Mouse (Mus musculus) heart, embryonic 15.5 days (tissue): ENCODE measurements around the gene Cbx5. TPM values are rescaled to one million over a fixed set of nuclear protein-coding genes. Genes with fewer than 3 reads are reported as not detected.

Source experiments
- ATAC-seq: fragments of 200-750 bp; cut with Nextera tagmentation; replicated peaks from 2 replicates; pipeline ENCODE4 v1.8.0; 2017; ENCODE audit warnings: low read depth, moderate TSS enrichment; ENCODE audit not compliant: insufficient number of reproducible peaks, insufficient read depth, low FRiP score
- H3K27ac ChIP-seq: fragments of 300-500 bp; sonication (generic); 2 replicates; pipeline ENCODE4 v1.5.1; 2015; ENCODE audit warnings: mild to moderate bottlenecking, inconsistent platforms
- H3K27me3 ChIP-seq: fragments of 300-500 bp; sonication (generic); 2 replicates; pipeline ENCODE4 v1.6.1; 2015; ENCODE audit warnings: inconsistent platforms
- H3K36me3 ChIP-seq: fragments of 300-500 bp; sonication (generic); 2 replicates; pipeline ENCODE4 v1.6.1; 2015; ENCODE audit warnings: mild to moderate bottlenecking, inconsistent platforms
- H3K4me1 ChIP-seq: fragments of 300-500 bp; sonication (generic); replicated peaks from 2 replicates; pipeline ENCODE4 v1.6.1; 2015; ENCODE audit warnings: inconsistent platforms
- H3K4me2 ChIP-seq: fragments of 300-500 bp; sonication (generic); 2 replicates; pipeline ENCODE4 v1.6.1; 2015; ENCODE audit warnings: inconsistent platforms, mild to moderate bottlenecking, moderate library complexity
- H3K4me3 ChIP-seq: fragments of 300-500 bp; sonication (generic); 2 replicates; pipeline ENCODE4 v1.5.1; 2015; ENCODE audit warnings: mild to moderate bottlenecking, inconsistent platforms
- H3K9ac ChIP-seq: fragments of 300-500 bp; sonication (generic); 2 replicates; pipeline ENCODE4 v1.6.1; 2015; ENCODE audit warnings: mild to moderate bottlenecking, inconsistent platforms
- H3K9me3 ChIP-seq: fragments of 300-500 bp; sonication (generic); replicated peaks from 2 replicates; pipeline ENCODE4 v1.6.1; 2016; ENCODE audit warnings: inconsistent platforms
- WGBS: fragments of 180-500 bp; shearing (Covaris S2); methylation state at CpG from one replicate; pipeline ENCODE4 v1.1.7; 2015; ENCODE audit warnings: mixed read lengths; 5-methylcytosine and 5-hydroxymethylcytosine counted together
- polyA plus RNA-seq: library from polyadenylated mRNA; unstranded; fragments of >200 nt; fragmentation: Nextera tagmentation; extraction: Ambion mirVana; gene quantifications from 2 replicates; pipeline ENCODE4 v1.2.1, GENCODE M21; 2015

The Cbx5 gene
- polyA plus RNA-seq, 1 experiment from 2014 or later = 84.2 TPM

- H3K36me3 ChIP-seq = no peaks in the 10 kb centered on the region
- 7% methylated on average over 26 of the region's 26 CpGs for WGBS
- no peak overlapping the region for H3K9ac ChIP-seq
- H3K27ac ChIP-seq = no peak overlapping the region
- ATAC-seq = no peak
- peaks cover 23% of the 10 kb centered on the region for H3K4me1 ChIP-seq
- H3K27me3 ChIP-seq = peaks cover 97% of the 10 kb centered on the region
- no peaks in the 10 kb centered on the region for H3K9me3 ChIP-seq
- peak overlapping the region; percentile 93 for H3K4me2 ChIP-seq
- H3K4me3 ChIP-seq = peak overlapping the region; percentile 51
Measured at GRCm38 (mm10) chr15:103169612-103170315, 69.9 kb downstream of the Cbx5 start.

GRCm38 (mm10) chr15:103168801-103169611 is 70.6 kb downstream of the Cbx5 start:
- Histone ChIP-seq H3K27ac (no peak overlapping the region), H3K36me3 (no peaks in the 10 kb centered on the region), H3K9me3 (no peaks in the 10 kb centered on the region), H3K4me2 (peak overlapping the region; percentile 93), H3K4me1 (peaks cover 23% of the 10 kb centered on the region), H3K4me3 (peak overlapping the region; percentile 51), H3K9ac (peak overlapping the region; percentile 46), H3K27me3 (peaks cover 95% of the 10 kb centered on the region)
- no peak for ATAC-seq
- WGBS = under 1% methylated on average over 63 of the region's 63 CpGs

- no peak for ATAC-seq
- H3K4me1 ChIP-seq = peaks cover 28% of the 10 kb centered on the region
- H3K9ac ChIP-seq = no peak overlapping the region; the same call in 1 of the 2 replicates
- H3K27ac ChIP-seq = no peak overlapping the region
- WGBS = 19% methylated on average over 3 of the region's 3 CpGs
- no peak overlapping the region for H3K4me3 ChIP-seq
- H3K4me2 ChIP-seq = no peak overlapping the region
- no peaks in the 10 kb centered on the region for H3K36me3 ChIP-seq
- H3K9me3 ChIP-seq = no peaks in the 10 kb centered on the region
- peaks cover 84% of the 10 kb centered on the region for H3K27me3 ChIP-seq
Measured at GRCm38 (mm10) chr15:103167786-103168185, 71.8 kb downstream of the Cbx5 start.

GRCm38 (mm10) chr15:103167042-103167615 is 72.5 kb downstream of the Cbx5 start, which contains the start of gene Smug1:
Smug1 (minus strand) TSS chr15:103167092.
- 30% methylated on average over 6 of the region's 6 CpGs for WGBS
- no peaks in the 10 kb centered on the region for H3K9me3 ChIP-seq

GRCm38 (mm10) chr15:103165924-103166323 is 73.7 kb downstream of the Cbx5 start:
- Histone ChIP-seq H3K36me3 (no peaks in the 10 kb centered on the region), H3K4me2 (no peak overlapping the region), H3K27ac (no peak overlapping the region), H3K9ac (no peak overlapping the region), H3K4me1 (peaks cover 32% of the 10 kb centered on the region), H3K27me3 (peaks cover 65% of the 10 kb centered on the region), H3K9me3 (no peaks in the 10 kb centered on the region), H3K4me3 (no peak overlapping the region)
- ATAC-seq = no peak
- 37% methylated on average over 5 of the region's 5 CpGs for WGBS

More at GRCm38 (mm10) chr15:103167042-103167615, 72.5 kb downstream of the Cbx5 start, which contains the start of gene Smug1:
- Histone ChIP-seq H3K4me2 (no peak within 1 kb of the TSS), H3K4me3 (no peak within 1 kb of the TSS), H3K27ac (no peak within 1 kb of the TSS), H3K36me3 (no peaks in the 10 kb centered on the region), H3K4me1 (peaks cover 32% of the 10 kb centered on the region), H3K9ac (no peak within 1 kb of the TSS; the same call in 1 of the 2 replicates), H3K27me3 (peaks cover 77% of the 10 kb centered on the region)
- no peak for ATAC-seq

GRCm38 (mm10) chr15:103165379-103165778 is 74.2 kb downstream of the Cbx5 start:
- peaks cover 60% of the 10 kb centered on the region for H3K27me3 ChIP-seq
- peaks cover 32% of the 10 kb centered on the region for H3K4me1 ChIP-seq
- WGBS = under 1% methylated on average over 13 of the region's 13 CpGs
- no peak overlapping the region for H3K4me3 ChIP-seq
- no peaks in the 10 kb centered on the region for H3K9me3 ChIP-seq
- no peak overlapping the region for H3K4me2 ChIP-seq
- no peaks in the 10 kb centered on the region for H3K36me3 ChIP-seq
- H3K27ac ChIP-seq = no peak overlapping the region
- H3K9ac ChIP-seq = no peak overlapping the region
- ATAC-seq = 0 out of 2 replicates have a peak, but pooled peaks have one; percentile 20

GRCm38 (mm10) chr15:103163182-103163919 is 76.3 kb downstream of the Cbx5 start:
- H3K9me3 ChIP-seq = no peaks in the 10 kb centered on the region
- peaks cover 39% of the 10 kb centered on the region for H3K27me3 ChIP-seq
- WGBS = 9% methylated on average over 25 of the region's 25 CpGs
- H3K4me3 ChIP-seq = peak overlapping the region; percentile 93
- H3K9ac ChIP-seq = peak overlapping the region; percentile 73
- peaks cover 13% of the 10 kb centered on the region for H3K4me1 ChIP-seq
- H3K27ac ChIP-seq = no peak overlapping the region
- H3K4me2 ChIP-seq = peak overlapping the region; percentile 79
- H3K36me3 ChIP-seq = no peaks in the 10 kb centered on the region
- ATAC-seq = peak; percentile 79

- Histone ChIP-seq H3K9ac (no peak overlapping the region), H3K27ac (no peak overlapping the region), H3K4me2 (no peak overlapping the region), H3K36me3 (peaks cover 4% of the 10 kb centered on the region), H3K4me1 (peaks cover 2% of the 10 kb centered on the region), H3K27me3 (peaks cover 12% of the 10 kb centered on the region; the same call in 1 of the 2 replicates), H3K4me3 (no peak overlapping the region), H3K9me3 (no peaks in the 10 kb centered on the region)
- 76% methylated on average over 10 of the region's 10 CpGs for WGBS
- ATAC-seq = no peak
Measured at GRCm38 (mm10) chr15:103157585-103157984, 82.0 kb downstream of the Cbx5 start.

- no peak overlapping the region for H3K4me3 ChIP-seq
- H3K9me3 ChIP-seq = no peaks in the 10 kb centered on the region
- no peak overlapping the region for H3K9ac ChIP-seq
- WGBS = 62% methylated on average over 7 of the region's 7 CpGs
- no peak overlapping the region for H3K27ac ChIP-seq
- no peak overlapping the region for H3K4me2 ChIP-seq
- H3K4me1 ChIP-seq = no peaks in the 10 kb centered on the region
- ATAC-seq = no peak
- H3K36me3 ChIP-seq = peaks cover 4% of the 10 kb centered on the region
- peaks cover 12% of the 10 kb centered on the region; the same call in 1 of the 2 replicates for H3K27me3 ChIP-seq
Measured at GRCm38 (mm10) chr15:103156890-103157289, 82.7 kb downstream of the Cbx5 start.

- H3K9ac ChIP-seq = no peak overlapping the region
- no peak overlapping the region for H3K27ac ChIP-seq
- no peak overlapping the region for H3K4me2 ChIP-seq
- WGBS = 56% methylated on average over 32 of the region's 32 CpGs
- H3K9me3 ChIP-seq = no peaks in the 10 kb centered on the region
- peaks cover 4% of the 10 kb centered on the region for H3K36me3 ChIP-seq
- peaks cover 16% of the 10 kb centered on the region for H3K27me3 ChIP-seq
- no peaks in the 10 kb centered on the region for H3K4me1 ChIP-seq
- H3K4me3 ChIP-seq = no peak overlapping the region
- ATAC-seq = no peak
Measured at GRCm38 (mm10) chr15:103155366-103156321, 84.0 kb downstream of the Cbx5 start.
